Comparison of ENCODE assay signal across 9 mouse cellular contexts in the genomic region with DNA sequence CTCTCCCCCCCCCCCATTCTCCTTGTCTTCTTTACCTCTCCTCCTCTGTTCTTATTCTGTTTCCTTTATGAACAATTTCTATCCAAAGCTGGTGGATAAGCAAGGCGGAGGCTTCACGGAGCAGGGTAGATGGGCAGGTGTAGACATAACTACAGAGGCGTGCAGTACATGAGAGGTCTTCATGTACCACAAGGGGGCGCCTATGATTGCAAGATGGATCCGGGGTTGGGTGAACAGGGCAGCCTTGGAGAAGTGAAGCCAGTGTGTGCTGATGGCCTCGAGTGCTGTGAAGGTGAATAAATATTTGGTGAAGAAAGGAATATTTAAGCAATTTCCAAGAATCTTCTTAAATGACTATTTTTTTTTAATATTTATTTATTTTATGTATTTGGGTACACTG. TPM values are rescaled to one million over a fixed set of nuclear protein-coding genes. Genes with fewer than 3 reads are reported as not detected.
DNase-seq lines count a peak whose midpoint lies in the region; ATAC-seq and TF ChIP-seq lines count a peak whose summit lies in the region.
"Had no signal": no experiment of that assay in that cellular context is flagged by ENCODE, and none has a peak within 500 bp of the region (broad histone marks: within the 10 kb centered on the region; RNA-seq: fewer than 3 reads in every experiment).

No protein-coding gene starts in this region.

- peak; percentile 86 for ATAC-seq in embryonic facial prominence, embryonic 15.5 days (ENCODE audit: insufficient number of reproducible peaks, low FRiP score, low TSS enrichment, low read depth)
- 0 out of 2 replicates have a peak, but pooled peaks have one; percentile 59 for ATAC-seq in heart, embryonic 11.5 days (replicated peaks; ENCODE audit: insufficient number of reproducible peaks, low FRiP score, low TSS enrichment)
- ATAC-seq in kidney, embryonic 15.5 days (replicated peaks; ENCODE audit: low FRiP score), result peak; percentile 83; the same call in 1 of the 2 replicates
- ATAC-seq in neural tube, embryonic 12.5 days (ENCODE audit: low FRiP score, low read depth), result peak; percentile 61; the same call in 1 of the 2 replicates

- no peaks in the 10 kb centered on the region for H3K36me3 ChIP-seq in embryonic facial prominence, embryonic 15.5 days
- H3K36me3 ChIP-seq in heart, embryonic 11.5 days (ENCODE audit: control insufficient read depth, insufficient read depth, low read length), result no peaks in the 10 kb centered on the region
- no peaks in the 10 kb centered on the region for H3K36me3 ChIP-seq in kidney, embryonic 15.5 days
- no peaks in the 10 kb centered on the region for H3K36me3 ChIP-seq in liver, adult 2 months (ENCODE audit: control insufficient read depth, insufficient read depth, low read length)
- no peaks in the 10 kb centered on the region for H3K36me3 ChIP-seq in neural tube, embryonic 12.5 days

- no peak for TF ChIP-seq POLR2A in liver, adult 2 months (IDR thresholded peaks at IDR 0.05; ENCODE audit: extremely low read depth, insufficient read depth, low read length)

- H3K9ac ChIP-seq in embryonic facial prominence, embryonic 15.5 days, result no peak overlapping the region
- no peak overlapping the region for H3K9ac ChIP-seq in heart, embryonic 11.5 days (ENCODE audit: low read depth, low read length)
- no peak overlapping the region for H3K9ac ChIP-seq in kidney, embryonic 15.5 days
- H3K9ac ChIP-seq in liver, adult 2 months (ENCODE audit: low read depth, low read length), result no peak overlapping the region
- H3K9ac ChIP-seq in neural tube, embryonic 12.5 days, result no peak overlapping the region

- peak; percentile 84 for TF ChIP-seq CTCF in liver, adult 2 months (IDR thresholded peaks at IDR 0.05; ENCODE audit: low read depth, low read length)

- no peak overlapping the region for H3K4me2 ChIP-seq in embryonic facial prominence, embryonic 15.5 days (replicated peaks)
- H3K4me2 ChIP-seq in heart, embryonic 11.5 days, result no peak overlapping the region
- H3K4me2 ChIP-seq in kidney, embryonic 15.5 days, result no peak overlapping the region
- H3K4me2 ChIP-seq in neural tube, embryonic 12.5 days (replicated peaks), result no peak overlapping the region

- H3K9me3 ChIP-seq in embryonic facial prominence, embryonic 15.5 days (replicated peaks), result no peaks in the 10 kb centered on the region
- no peaks in the 10 kb centered on the region for H3K9me3 ChIP-seq in heart, embryonic 11.5 days (replicated peaks; ENCODE audit: control insufficient read depth, low read length)
- H3K9me3 ChIP-seq in kidney, embryonic 15.5 days (replicated peaks), result no peaks in the 10 kb centered on the region
- no peaks in the 10 kb centered on the region for H3K9me3 ChIP-seq in neural tube, embryonic 12.5 days

- H3K4me1 ChIP-seq in embryonic facial prominence, embryonic 15.5 days, result 0 out of 2 replicates have a peak, but pooled peaks cover 2% of the 10 kb centered on the region
- no peaks in the 10 kb centered on the region for H3K4me1 ChIP-seq in heart, embryonic 11.5 days (ENCODE audit: control insufficient read depth, insufficient read depth, low read length)
- peaks cover 3% of the 10 kb centered on the region; the same call in 1 of the 2 replicates for H3K4me1 ChIP-seq in kidney, embryonic 15.5 days
- H3K4me1 ChIP-seq in liver, adult 2 months (ENCODE audit: control insufficient read depth, insufficient read depth, low read length), result no peaks in the 10 kb centered on the region
- 0 out of 2 replicates have a peak, but pooled peaks cover 3% of the 10 kb centered on the region for H3K4me1 ChIP-seq in neural tube, embryonic 12.5 days

- no peaks in the 10 kb centered on the region for H3K79me2 ChIP-seq in liver, adult 2 months (ENCODE audit: control insufficient read depth, insufficient read depth, low read length)

- H3K27me3 ChIP-seq in embryonic facial prominence, embryonic 15.5 days, result 0 out of 2 replicates have a peak, but pooled peaks cover 2% of the 10 kb centered on the region
- H3K27me3 ChIP-seq in heart, embryonic 11.5 days (ENCODE audit: control insufficient read depth, insufficient read depth, low read length), result no peaks in the 10 kb centered on the region; the same call in 1 of the 2 replicates
- H3K27me3 ChIP-seq in kidney, embryonic 15.5 days, result peaks cover 6% of the 10 kb centered on the region
- no peaks in the 10 kb centered on the region for H3K27me3 ChIP-seq in liver, adult 2 months (ENCODE audit: control insufficient read depth, insufficient read depth, low read length)
- H3K27me3 ChIP-seq in neural tube, embryonic 12.5 days (replicated peaks), result no peaks in the 10 kb centered on the region

- 17% methylated on average over 6 of the region's 6 CpGs for WGBS in embryonic facial prominence, embryonic 15.5 days
- WGBS in heart, embryonic 11.5 days (ENCODE audit: insufficient replicate concordance), result 21% methylated on average over 6 of the region's 6 CpGs
- WGBS in kidney, embryonic 15.5 days, result 18% methylated on average over 6 of the region's 6 CpGs
- 10% methylated on average over 6 of the region's 6 CpGs for WGBS in liver, adult 2 months
- 21% methylated on average over 6 of the region's 6 CpGs for WGBS in neural tube, embryonic 12.5 days

- peak; percentile 78 for DNase-seq in CD4-positive helper T cell, adult 2 months (ENCODE audit: low read depth, low spot score)
- peak; percentile 82 to 91 for DNase-seq in adrenal gland, postnatal 36 days
- DNase-seq in liver, adult 2 months (ENCODE audit: extremely low read depth, low read depth, low spot score), result peak; percentile 71
- DNase-seq in testis, postnatal 10 days (ENCODE audit: low spot score), result peak; percentile 85

- H3K4me3 ChIP-seq in embryonic facial prominence, embryonic 15.5 days (replicated peaks), result no peak overlapping the region
- no peak overlapping the region for H3K4me3 ChIP-seq in heart, embryonic 11.5 days (ENCODE audit: low read depth, low read length)
- H3K4me3 ChIP-seq in kidney, embryonic 15.5 days (replicated peaks), result no peak overlapping the region
- H3K4me3 ChIP-seq in liver, adult 2 months (ENCODE audit: insufficient read depth, low read depth, low read length), result no peak overlapping the region
- no peak overlapping the region for H3K4me3 ChIP-seq in neural tube, embryonic 12.5 days
- H3K4me3 ChIP-seq: erythroblast, embryonic 14.5 days had no signal

- no peak overlapping the region for H3K27ac ChIP-seq in embryonic facial prominence, embryonic 15.5 days (replicated peaks)
- H3K27ac ChIP-seq in heart, embryonic 11.5 days (ENCODE audit: low read depth, low read length), result no peak overlapping the region
- H3K27ac ChIP-seq in kidney, embryonic 15.5 days, result no peak overlapping the region
- H3K27ac ChIP-seq in liver, adult 2 months (replicated peaks; ENCODE audit: insufficient read depth, low read depth, low read length), result no peak overlapping the region
- H3K27ac ChIP-seq in neural tube, embryonic 12.5 days, result no peak overlapping the region

RNA-seq across cellular contexts. Expression of gene Scd1, which starts 34.7 kb away (rescaled TPM):
- total RNA-seq in adrenal gland, postnatal 36 days (2021), result 1,000 to 10,000 TPM; 2,304 to 4,221 TPM
- polyA plus RNA-seq in embryonic facial prominence, embryonic 15.5 days (2015; fragmentation: Nextera tagmentation; extraction: Ambion mirVana), result 6.2 and 8.0 TPM in 2 replicates
- polyA plus RNA-seq in heart, embryonic 11.5 days (2014; fragmentation: Nextera tagmentation; extraction: Ambion mirVana), result 2.1 and 2.2 TPM in 2 replicates
- polyA plus RNA-seq in kidney, embryonic 15.5 days (2015; fragmentation: Nextera tagmentation; extraction: Ambion mirVana), result 4.1 and 5.2 TPM in 2 replicates
- total RNA-seq in liver, adult 2 months (2014; rRNA removed), result 1,338 and 2,774 TPM in 2 replicates
- polyA plus RNA-seq in liver, adult 2 months (2012; rRNA removed), result 5,589 and 8,115 TPM in 2 replicates
- 8.0 and 8.8 TPM in 2 replicates for polyA plus RNA-seq in neural tube, embryonic 12.5 days (2016; fragmentation: Nextera tagmentation; extraction: Ambion mirVana)

RNA-seq across cellular contexts. Expression of gene Scd4, which starts 40.1 kb away (rescaled TPM):
- 1 to 10 TPM; 5.1 to 8.5 TPM for total RNA-seq in adrenal gland, postnatal 36 days (2021)
- polyA plus RNA-seq in embryonic facial prominence, embryonic 15.5 days (2015; fragmentation: Nextera tagmentation; extraction: Ambion mirVana), result 0.16 and 0.39 TPM in 2 replicates
- 0.11 and 0.18 TPM in 2 replicates for polyA plus RNA-seq in heart, embryonic 11.5 days (2014; fragmentation: Nextera tagmentation; extraction: Ambion mirVana)
- polyA plus RNA-seq in kidney, embryonic 15.5 days (2015; fragmentation: Nextera tagmentation; extraction: Ambion mirVana), result 0.09 and 0.10 TPM in 2 replicates
- 0.09 TPM in 1 of 2 replicates, not detected in the other for total RNA-seq in liver, adult 2 months (2014; rRNA removed)
- polyA plus RNA-seq in liver, adult 2 months (2012; rRNA removed), result 0.07 TPM in 1 of 2 replicates, not detected in the other
- 0.05 and 0.08 TPM in 2 replicates for polyA plus RNA-seq in neural tube, embryonic 12.5 days (2016; fragmentation: Nextera tagmentation; extraction: Ambion mirVana)
- polyA plus RNA-seq: erythroblast, embryonic 14.5 days had no signal

Comparison
In these comparisons a context has a peak if more than half of its experiments do, and no peak if none do; other contexts are left out.
1. RNA of gene Scd1, which starts 34.7 kb away (polyA plus RNA-seq): 5,589 to 8,115 TPM in liver, adult 2 months; 8.0 to 8.8 TPM in neural tube, embryonic 12.5 days, 6.2 to 8.0 TPM in embryonic facial prominence, embryonic 15.5 days, 4.1 to 5.2 TPM in kidney, embryonic 15.5 days and 2.1 to 2.2 TPM in heart, embryonic 11.5 days; every median in the first group is over 100 times any median in the second.
2. Peak in every context shown above with its lines, with median percentiles within 50 percentile points of each other: DNase-seq and ATAC-seq.